Mouse (Mus musculus) CD4-positive, CD25-positive, alpha-beta regulatory T cell, adult 4 months (primary cell): ENCODE measurements around the gene Crip2. TPM values are rescaled to one million over a fixed set of nuclear protein-coding genes. Genes with fewer than 3 reads are reported as not detected.

Experiments
- ATAC-seq: one replicate; pipeline ENCODE4 v1.8.0; 2017
- polyA plus RNA-seq, 2 experiments: library from polyadenylated mRNA; unstranded; fragments of 100-300 nt; shearing (Covaris generic); gene quantifications; one replicate each; pipeline ENCODE4 v1.2.1; 2017

Crip2 gene
- polyA plus RNA-seq, 2 experiments from 2014 or later: 5.7 to 6.9 TPM

DNA sequence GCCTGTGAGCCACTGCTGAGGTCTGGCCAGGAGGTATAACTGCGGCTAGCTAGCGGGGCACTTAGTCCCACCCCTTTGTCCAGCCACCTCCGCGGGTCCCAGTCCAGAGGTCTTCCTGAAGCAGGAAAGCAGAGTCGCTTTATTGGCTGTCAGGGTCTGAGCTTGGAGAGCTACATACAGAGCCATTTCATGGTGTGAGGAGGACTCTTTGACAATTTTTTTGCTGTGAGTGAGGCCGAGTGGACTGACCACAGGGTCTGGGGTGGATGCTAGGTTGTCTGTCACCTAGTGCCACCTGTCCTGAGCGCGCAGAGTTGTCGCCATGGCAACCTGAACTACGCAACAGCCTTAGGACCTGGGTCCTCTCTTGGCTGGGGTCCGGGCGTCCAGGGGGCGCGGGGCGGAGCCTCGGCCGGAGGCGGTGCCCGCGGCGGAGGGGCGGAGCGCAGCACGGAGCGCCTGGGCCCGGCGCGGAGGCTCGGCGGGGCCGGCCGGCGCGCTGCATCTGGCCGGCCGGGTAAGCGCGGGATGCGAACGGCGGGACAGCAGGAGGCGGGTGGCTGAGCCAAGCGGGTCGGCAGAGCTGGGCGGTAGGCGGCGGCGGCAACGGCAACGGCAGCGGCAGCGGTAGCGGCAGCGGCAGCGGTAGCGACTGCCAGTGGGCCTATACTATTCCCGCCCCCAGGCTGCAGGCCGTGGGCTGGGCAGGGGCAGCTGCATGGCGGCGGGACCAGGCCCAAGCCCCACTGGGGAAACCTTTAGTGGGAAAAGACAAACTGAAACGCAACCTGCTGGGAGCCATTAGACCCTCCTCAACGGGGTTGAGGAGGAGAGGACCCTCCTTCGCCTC, 45.6 kb downstream of the Crip2 start, which contains the start of gene Tmem121:
Tmem121 (plus strand) TSS at position 489 of the 850 bp plus-strand sequence.
- ATAC-seq: no peak

DNA sequence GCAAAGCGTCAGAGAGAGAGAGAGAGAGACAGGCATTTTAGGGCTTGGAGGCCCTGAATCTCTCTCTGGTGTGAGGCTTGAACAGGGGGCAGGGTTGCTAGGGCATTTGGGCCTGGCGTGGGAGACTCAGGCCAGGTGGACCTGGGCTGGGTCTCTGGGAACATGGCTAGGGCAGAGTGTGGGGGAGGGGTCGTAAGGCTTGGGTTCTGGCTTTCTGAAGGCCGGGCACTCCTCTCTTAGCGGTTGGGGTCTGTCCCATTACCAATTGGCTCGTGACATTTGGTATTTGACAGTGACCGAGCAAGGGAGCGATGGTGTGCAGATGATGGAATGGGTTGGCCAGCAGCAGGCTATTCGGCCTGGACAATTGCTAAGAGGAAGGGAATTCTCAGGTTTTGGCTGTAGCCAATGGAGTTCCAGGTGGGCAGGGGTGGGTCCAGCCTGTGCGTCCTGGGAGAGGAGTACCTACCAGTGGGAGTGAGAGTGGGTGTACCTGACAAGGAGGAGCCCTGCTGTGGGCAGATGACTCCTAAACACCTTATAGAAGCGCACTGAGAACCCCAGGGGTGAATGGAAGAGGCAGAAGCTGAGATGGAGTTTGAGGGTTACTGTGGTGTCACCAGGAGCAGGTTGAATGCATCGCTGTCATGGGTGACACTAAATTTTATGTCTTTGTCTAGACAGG, 46.4 kb downstream of the Crip2 start:
- no peak for ATAC-seq

DNA sequence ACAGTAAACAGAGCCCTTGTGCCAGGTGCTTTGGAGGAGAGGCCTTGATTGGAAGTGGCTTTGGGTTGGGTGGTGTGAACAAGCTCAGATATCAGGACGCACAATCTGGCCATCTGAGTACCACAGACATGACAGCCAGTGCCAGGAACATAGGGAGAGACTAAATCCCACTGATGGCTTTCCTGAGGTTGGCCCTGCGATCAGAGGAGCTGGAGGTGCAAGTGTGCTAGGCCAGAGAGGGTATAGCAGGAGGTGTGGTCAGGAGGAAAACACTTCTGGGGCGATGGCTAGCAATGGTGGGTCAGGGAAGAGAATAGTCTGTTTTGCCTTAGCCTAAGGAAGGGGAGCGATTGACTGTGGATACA, 47.0 kb downstream of the Crip2 start:
- no peak for ATAC-seq

DNA sequence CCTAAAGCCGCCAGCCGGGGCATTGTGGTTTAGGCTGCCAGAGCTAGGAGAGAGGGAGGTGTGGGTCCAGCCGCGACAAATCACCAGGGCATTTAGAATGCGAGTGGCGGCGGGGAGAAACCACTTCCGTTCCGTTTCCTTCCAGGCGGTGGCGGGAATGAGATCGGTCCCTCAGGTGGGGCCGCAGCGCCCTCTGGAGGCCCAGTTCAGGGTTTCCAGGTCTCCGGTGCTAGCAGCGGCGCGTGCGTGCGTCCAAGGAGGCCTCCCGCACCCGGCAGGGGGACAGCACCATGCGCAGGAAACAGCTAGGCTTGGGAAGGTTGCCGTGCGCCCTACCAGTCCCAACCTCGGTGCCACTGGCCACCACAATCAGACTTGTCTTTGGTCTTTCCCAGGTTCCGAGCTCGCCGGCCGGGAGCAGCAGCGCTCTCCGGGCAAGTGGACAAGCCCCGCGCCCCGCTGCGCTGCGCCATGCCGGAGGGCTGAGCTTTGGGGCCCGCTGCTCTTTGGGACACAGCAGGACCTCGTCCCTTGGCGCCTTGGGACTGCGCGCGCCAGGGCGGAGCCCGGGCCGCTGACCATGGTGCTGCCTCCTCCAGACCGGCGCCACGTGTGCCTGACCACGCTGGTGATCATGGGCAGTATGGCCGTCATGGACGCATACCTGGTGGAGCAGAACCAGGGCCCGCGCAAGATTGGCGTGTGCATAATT, 47.7 kb downstream of the Crip2 start:
- peak; percentile 88 for ATAC-seq

DNA sequence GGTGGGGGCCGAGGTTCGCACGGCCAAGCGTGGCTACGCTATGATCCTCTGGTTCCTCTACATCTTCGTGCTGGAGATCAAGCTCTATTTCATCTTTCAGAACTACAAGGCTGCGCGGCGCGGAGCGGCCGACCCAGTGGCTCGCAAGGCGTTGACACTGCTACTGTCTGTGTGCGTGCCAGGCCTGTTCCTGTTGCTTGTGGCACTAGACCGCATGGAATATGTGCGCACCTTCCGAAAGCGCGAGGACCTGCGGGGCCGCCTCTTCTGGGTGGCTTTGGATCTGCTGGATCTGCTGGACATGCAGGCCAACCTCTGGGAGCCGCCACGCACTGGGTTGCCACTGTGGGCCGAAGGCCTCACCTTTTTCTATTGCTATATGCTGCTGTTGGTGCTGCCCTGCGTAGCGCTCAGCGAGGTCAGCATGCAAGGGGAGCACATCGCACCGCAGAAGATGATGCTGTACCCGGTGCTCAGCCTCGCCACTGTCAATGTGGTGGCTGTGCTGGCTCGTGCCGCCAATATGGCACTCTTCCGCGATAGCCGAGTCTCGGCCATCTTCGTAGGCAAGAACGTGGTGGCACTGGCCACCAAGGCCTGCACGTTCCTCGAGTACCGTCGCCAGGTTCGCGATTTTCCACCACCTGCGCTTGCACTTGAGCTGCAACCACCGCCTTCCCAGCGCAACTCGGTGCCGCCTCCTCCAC, 48.5 kb downstream of the Crip2 start:
- ATAC-seq: no peak

DNA sequence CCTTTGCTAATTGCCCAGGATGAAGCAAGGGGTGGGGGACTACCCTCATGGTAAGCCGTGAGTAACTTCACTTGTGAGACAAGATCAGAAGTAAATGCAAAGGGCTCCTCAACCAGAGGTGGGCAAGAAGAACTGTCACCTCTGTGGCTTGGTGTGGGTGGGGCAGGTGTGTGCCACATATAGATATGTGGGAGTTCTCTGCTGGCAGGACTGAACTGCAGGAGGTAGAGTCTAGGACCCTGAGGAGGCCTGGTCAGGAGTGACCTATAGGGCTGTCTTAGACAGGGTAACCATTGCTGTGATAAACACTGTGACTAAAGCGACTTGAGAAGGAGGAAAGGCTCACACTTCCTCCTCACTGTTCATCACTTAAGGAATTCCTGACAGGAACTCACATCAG, 53.4 kb downstream of the Crip2 start:
- ATAC-seq: no peak

Other genes starting within 250 kb of the Crip2 start
- gene Jag2, start 210.5 kb upstream of the Crip2 start, polyA plus RNA-seq: 1 to 10 TPM; 1.1 to 2.0 TPM
- 10 to 100 TPM; 38.1 to 42.5 TPM for gene Nudt14, start 198.1 kb upstream of the Crip2 start, polyA plus RNA-seq
- gene Btbd6, start 163.8 kb upstream of the Crip2 start, polyA plus RNA-seq: 1 to 10 TPM; 7.8 to 8.7 TPM
- 10 to 100 TPM; 26.9 to 32.7 TPM for gene Brf1, start 139.5 kb upstream of the Crip2 start, polyA plus RNA-seq
- 1 to 10 TPM; 5.8 to 7.3 TPM for gene Pacs2, start 125.7 kb upstream of the Crip2 start, polyA plus RNA-seq
- gene Tex22, start 65.7 kb upstream of the Crip2 start, polyA plus RNA-seq: not detected
- gene Mta1, start 42.0 kb upstream of the Crip2 start, polyA plus RNA-seq: 10 to 100 TPM in 1 of 2 experiments, 1 to 10 TPM in 1; 9.6 to 15.1 TPM
- 1,000 to 10,000 TPM in 1 of 2 experiments, 100 to 1,000 TPM in 1; 784 to 1,045 TPM for gene Crip1, start 6.1 kb downstream of the Crip2 start, polyA plus RNA-seq
- gene Tedc1, start 16.2 kb downstream of the Crip2 start, polyA plus RNA-seq: 1 to 10 TPM; 1.5 to 3.3 TPM
- not detected for gene Tmem121, start 45.7 kb downstream of the Crip2 start, polyA plus RNA-seq